Mouse (Mus musculus): ENCODE measurements around the gene Gm6367. TPM values are rescaled to one million over a fixed set of nuclear protein-coding genes. Genes with fewer than 3 reads are reported as not detected.
"Not testable (repeated sequence)": the region's sequence is repeated elsewhere in the genome, so short reads cannot be mapped to it uniquely, and the experiment has no call there.

Gm6367 gene
- not detected for total RNA-seq (2021)

DNA sequence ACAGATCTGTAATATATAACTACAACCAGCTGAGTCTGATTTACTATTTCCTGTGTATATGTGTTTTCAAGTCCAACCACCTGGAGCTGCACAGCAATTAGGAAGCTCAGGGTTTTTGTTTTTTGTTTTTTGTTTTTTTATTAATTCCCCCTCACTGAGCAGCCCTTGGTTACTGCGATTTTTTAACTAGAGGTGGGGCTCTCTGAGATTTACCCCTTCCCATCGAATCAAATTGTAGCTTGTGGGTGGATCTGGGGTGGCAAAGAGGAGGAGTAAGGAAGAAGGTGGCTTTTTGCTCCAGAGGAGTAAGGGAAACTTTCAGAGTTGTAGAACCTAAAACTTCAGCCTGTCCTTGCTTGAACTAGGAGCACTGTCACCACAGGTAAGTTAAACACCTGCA, at the start of gene Gm6367:
Gm6367 (plus strand) TSS at position 301 of the 400 bp plus-strand sequence.
- not testable (repeated sequence) for DNase-seq (ENCODE audit: extremely low spot score in 1 of 2, low spot score in 2 of 2)

More for the DNA sequence above, at the start of gene Gm6367:
- intact Hi-C loops (cut with DNase I) = not testable (repeated sequence)

Other genes starting within 250 kb of the Gm6367 start
- not detected for gene Gm3183, start 123.2 kb upstream of the Gm6367 start, total RNA-seq (2021)
- not detected for gene Gm7942, start 118.3 kb downstream of the Gm6367 start, total RNA-seq (2021)
- gene Gm16513, start 194.0 kb downstream of the Gm6367 start, total RNA-seq (2021) = not detected

Data from left cerebral cortex, postnatal 10 days (tissue).